Mouse (Mus musculus) cerebellum, postnatal 4 days (tissue): ENCODE results near the gene Itih3.

Experiments
- DNase-seq, 2 experiments: peaks; one replicate each; pipeline ENCODE4 v3.0.0; 2022; ENCODE audit warnings: low spot score in 2 of 2, mixed read lengths in 1 of 2

The Itih3 gene

DNA sequence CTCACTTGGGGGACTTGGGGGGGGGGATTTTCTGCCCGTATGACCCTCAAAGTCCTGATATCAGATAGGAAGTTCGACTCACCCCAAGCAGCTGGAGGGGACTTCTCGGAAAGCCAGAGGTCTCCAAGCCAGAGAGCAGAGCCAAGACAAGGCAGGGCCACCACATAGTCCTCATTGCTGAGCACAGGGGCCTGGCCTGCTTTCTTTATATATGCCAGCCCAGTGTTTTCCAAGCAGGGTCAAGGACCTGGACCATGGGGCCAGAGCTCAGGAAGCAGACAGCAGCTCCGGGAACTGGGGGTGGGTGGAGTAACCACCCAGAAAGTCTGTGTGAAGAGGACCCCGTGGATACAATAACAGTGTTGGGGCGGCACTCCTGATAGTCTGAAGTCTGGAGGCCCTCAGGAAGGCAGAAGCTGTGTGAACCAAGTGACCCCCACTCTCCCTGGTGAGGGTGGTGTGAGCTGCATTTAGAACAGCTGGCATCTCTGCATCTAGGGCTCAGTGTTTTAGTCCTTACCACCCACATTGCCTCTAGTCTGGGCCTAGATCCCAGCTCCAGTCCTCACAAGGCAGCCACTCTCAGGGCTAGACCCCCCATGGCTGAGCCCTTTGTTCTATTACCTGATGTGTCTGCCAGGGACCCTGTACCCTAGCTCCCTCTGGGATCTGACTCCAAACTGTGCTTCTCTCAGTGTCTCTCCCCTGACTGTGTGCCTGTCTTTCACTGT is at the start of gene Itih3:
Gene Itih3 (minus strand): TSS at position 386 of the 731 bp plus-strand sequence.
- peak in 1 of 2 experiments; percentile 24 for DNase-seq

- no peak for DNase-seq
These were observed 36.8 kb upstream of the Itih3 start for GRCm38 (mm10) chr14:30960366-30960765.

DNA sequence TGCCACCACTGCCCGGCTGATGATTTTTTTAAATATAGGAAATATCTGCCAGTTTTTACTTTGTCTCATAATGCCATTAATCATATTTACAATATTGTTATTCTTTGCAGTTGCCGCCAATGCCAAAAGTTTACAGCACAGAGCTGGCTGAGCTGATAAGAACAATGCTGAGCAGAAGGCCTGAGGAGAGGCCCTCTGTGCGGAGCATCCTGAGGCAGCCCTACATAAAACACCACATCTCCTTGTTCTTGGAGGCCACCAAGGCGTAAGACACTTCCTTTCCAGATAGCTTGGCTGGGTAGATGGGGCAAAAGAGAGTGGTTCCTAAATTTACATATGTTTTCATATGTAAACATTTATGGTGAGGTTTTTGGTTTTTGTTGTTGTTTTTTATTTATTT is 35.5 kb upstream of the Itih3 start:
- no peak for DNase-seq

- DNase-seq = no peak
These were observed 35.0 kb upstream of the Itih3 start for GRCm38 (mm10) chr14:30958517-30958916.

GRCm38 (mm10) chr14:30951154-30951825 is 27.7 kb upstream of the Itih3 start, which contains the start of gene Nek4:
TSS of gene Nek4 (plus strand) at chr14:30951377.
- peak; percentile 91 to 95 for DNase-seq

- no peak for DNase-seq
These were observed 26.4 kb upstream of the Itih3 start for GRCm38 (mm10) chr14:30949986-30950385.

- DNase-seq = no peak
These were observed 21.2 kb upstream of the Itih3 start for GRCm38 (mm10) chr14:30944745-30945144.

GRCm38 (mm10) chr14:30943860-30944674 is 20.5 kb upstream of the Itih3 start:
- DNase-seq = peak in 1 of 2 experiments; percentile 61

- DNase-seq = no peak
These were observed 19.5 kb upstream of the Itih3 start, which contains the start of gene Itih1 for GRCm38 (mm10) chr14:30943038-30943437. TSS of gene Itih1 (minus strand) at chr14:30943289.

DNA sequence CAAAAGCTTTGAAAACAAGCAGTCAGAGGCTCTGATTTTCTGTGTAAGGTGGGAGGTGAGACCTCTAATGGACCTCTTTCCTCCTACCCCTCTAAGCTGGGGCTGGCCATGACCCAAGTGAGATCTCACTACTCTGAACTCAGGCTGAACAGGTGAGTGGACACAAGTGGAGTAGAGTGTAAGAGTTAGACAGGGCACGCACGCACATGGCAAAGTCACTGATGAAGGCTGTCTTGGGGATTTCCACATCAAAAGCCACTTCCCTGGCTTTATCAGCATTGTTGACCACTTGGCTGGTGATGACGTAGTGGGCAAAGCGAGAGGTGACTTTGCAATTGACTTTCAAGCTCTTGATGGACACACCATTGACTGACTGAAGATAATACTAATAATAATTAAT is 18.7 kb upstream of the Itih3 start:
- DNase-seq = no peak

DNA sequence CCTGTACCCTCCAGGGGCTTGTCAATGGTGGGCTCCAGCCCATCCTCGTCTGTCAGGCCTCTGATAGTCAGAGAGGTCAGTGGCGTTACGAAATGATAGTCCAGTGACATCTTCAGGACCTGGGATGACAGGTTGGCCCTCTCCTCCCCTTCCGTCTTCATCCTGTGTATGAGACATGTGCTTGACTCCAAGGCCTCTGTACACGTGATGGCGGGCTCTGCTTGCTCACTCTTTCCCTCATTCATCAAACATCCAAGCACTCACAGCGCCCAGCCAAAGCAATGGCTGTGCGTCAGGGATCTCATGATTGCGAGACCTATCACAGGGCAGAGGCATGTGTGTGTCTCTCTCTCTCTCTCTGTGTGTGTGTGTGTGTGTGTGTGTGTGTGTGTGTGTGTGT is 9.8 kb upstream of the Itih3 start:
- DNase-seq = no peak

- DNase-seq = no peak
These were observed 6.8 kb upstream of the Itih3 start for GRCm38 (mm10) chr14:30930386-30930785.

GRCm38 (mm10) chr14:30925492-30925891 is 1.9 kb upstream of the Itih3 start:
- no peak for DNase-seq

GRCm38 (mm10) chr14:30922053-30922670 is 1.4 kb downstream of the Itih3 start:
- no peak for DNase-seq

DNA sequence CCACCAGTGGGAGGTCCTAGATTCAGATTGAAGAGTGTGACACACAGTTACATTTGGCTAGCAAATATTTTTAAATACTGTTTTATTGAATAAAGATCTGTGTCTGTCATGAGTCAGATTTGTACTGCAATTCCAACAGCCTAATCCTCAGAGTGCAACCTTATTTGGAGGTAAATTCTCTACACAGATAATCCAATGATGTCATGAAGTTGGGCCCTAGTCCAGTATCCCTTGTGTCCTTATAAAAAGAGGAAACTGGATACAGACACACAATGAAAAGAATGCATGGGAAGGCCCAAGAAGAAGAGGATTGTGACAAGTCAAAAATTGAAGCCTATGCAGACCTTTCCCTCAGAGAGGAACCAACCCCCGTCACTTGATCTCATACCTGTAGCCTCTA is 7.0 kb downstream of the Itih3 start:
- no peak for DNase-seq

- DNase-seq = no peak
These were observed 10.2 kb downstream of the Itih3 start for GRCm38 (mm10) chr14:30913404-30913803.

DNA sequence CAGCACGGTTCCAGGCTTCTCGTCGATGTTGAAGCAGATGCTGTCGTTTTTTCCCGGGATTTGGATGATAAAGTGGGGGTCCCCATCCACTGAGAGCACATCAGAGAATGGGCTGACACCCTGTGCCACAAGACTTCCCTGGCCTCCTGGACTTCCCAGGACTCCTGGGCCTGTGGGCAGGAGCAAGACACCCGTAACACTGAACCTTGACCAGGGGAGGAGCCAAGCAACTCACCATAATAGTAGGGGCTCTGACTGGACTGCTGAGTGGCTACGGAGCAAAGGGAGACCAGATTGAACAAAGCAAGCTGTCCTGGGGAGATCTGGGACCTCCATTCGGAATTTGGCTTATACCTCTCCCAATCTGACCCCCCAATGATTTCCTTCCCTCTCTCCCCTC is 10.9 kb downstream of the Itih3 start:
- no peak for DNase-seq

DNA sequence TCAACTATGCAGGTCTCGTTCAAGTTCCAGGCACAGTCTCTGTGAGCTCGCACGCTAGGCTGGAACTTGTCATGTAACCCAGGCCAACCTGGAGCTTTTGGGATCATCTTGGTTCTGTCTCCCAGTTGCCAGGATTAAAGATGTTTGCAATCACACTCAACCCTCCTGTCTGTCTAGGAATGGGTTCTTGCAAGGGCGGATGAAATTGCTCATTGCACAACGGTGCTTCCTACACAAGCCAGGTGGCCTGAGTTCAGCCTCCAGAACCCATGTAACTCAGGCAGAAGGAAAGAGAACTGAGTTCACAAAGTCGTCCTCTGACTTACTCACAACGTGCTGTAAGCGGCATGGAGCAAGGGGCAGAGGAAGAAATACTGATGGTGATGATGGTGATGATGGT is 12.4 kb downstream of the Itih3 start:
- no peak for DNase-seq

GRCm38 (mm10) chr14:30907814-30908265 is 15.7 kb downstream of the Itih3 start:
- no peak for DNase-seq

GRCm38 (mm10) chr14:30906001-30906400 is 17.6 kb downstream of the Itih3 start:
- no peak for DNase-seq

- DNase-seq = no peak
These were observed 19.3 kb downstream of the Itih3 start for GRCm38 (mm10) chr14:30904307-30904706.

DNA sequence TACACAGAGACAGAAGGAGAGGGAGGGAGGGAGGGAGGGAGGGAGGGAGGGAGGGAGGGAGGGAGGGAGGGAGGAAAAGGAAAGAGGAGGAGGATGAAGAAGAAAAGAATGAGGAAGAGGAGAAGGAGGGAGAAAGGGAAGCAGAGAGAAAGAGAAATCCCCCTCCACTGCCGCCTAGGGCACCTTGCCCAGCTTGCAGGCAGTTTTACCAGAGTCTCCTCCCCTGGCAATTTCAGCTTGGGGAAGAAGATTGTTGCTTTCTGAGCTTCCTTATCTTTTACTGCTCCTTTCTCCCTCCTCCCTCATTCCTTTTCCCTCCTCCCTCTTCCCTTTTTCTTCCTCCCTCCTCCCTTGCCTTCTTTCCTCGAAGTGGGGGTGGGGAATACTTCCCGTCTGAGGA is 20.5 kb downstream of the Itih3 start:
- no peak for DNase-seq
